Mouse (Mus musculus) c-Kit-negative CD71-positive TER-119-positive erythroid progenitor cells, embryonic 14.5 days (primary cell): ENCODE measurements around the gene Tbc1d7.
A peak's percentile ranks its signal among the peaks of the same experiment; 100 is the strongest.

Experiments used
- DNase-seq: peaks from one replicate; pipeline ENCODE4 v3.0.0-alpha.2; 2013; ENCODE audit warnings: low read depth, low spot score

Gene Tbc1d7

DNA sequence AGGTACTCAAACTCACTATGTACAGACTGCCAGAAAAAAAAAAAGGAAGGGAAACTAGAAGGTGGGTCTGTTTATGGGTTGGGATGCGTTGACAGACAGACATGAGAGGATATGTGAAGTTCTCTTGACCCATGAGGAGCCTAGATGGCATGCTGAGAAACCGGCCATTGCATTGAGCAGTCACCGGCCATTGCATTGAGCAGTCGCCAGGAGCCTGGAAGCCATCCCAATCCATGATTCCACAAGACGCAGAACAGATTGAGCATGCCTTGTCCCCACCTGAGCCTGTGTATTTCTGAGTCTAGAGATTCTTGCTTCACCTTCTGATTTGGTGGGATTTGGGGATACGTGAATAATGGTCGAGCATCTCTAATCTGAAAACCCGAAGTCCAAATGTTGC is 22.6 kb upstream of the Tbc1d7 start:
- DNase-seq: no peak

DNA sequence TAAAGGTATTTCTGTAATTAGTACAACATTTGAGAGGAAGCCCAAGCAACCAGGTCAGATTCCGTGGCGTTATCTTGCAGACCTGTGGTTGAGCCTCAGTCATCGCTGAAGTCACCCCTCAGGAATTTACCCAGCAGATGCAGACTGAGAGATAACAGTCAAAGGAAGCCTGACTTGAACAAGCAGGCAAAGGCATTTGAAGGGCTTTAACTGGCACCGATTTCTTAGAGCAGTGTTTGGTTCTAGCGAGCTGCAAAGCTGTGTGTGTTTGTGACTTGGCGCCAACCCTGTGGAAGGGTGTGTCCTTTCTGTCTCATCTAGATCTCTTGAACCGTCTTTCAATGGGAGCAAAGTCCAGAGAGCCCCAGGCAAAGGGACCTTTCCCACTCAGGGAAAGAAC is 22.0 kb upstream of the Tbc1d7 start:
- no peak for DNase-seq

GRCm38 (mm10) chr13:43191741-43192192 is 20.5 kb upstream of the Tbc1d7 start:
- no peak for DNase-seq

GRCm38 (mm10) chr13:43191290-43191689 is 20.0 kb upstream of the Tbc1d7 start:
- DNase-seq: no peak

GRCm38 (mm10) chr13:43187736-43188135 is 16.4 kb upstream of the Tbc1d7 start:
- DNase-seq: no peak

- no peak for DNase-seq
These were observed 12.2 kb upstream of the Tbc1d7 start for GRCm38 (mm10) chr13:43183248-43184055.

DNA sequence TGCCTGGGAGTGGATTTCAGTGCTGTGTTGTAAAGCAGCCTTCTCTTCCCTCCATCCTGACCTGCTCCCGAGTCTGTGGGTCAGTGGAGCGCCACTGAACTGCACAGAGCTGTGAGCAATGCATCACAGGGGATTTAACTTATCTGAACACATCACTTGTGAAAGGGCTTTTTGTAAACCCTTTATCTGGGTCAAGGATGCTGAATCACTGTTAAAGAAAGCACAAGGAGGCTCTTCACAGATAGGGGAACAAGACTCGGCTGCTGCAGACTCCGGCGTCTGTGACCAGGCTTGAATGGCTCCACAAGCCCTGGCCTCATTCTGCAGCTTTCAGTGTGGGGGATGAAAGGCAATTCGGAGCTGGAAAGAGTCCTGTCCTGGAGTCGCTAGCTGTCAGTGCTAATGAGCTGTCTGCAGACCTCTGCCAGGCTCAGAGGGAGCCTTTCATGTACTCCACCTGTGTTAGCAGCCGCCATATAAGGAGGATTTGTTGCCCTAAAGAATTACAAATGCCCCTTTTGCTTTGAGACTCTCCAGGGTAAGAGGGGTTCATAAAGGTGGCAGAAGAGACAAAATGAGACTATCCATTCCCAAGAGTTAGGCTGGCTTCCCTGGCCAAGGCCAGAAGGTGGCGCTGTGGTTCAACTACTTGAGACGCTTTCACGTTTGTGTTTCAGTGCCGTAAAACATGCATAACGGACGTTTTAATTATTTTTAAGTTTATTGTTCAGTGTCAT is 11.3 kb upstream of the Tbc1d7 start:
- DNase-seq: peak; percentile 53

DNA sequence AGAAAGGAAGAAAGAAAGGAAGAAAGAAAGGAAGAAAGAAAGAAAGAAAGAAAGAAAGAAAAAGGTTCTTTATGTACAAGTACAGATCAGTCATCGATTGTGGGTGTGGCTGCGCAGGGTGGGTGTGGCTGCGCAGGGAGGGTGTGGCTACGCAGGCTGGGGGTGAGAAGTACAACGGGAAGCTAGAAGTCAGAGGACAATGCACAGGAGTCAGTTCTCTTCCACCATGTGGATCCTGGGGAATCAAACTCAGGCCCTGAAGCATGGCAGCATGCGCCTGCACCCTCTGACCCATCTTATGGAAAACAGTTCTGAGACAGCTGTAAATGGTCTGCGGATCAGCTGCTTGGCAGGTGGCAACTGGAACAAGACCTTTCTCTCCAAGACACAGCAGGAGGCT is 9.8 kb upstream of the Tbc1d7 start:
- DNase-seq: peak; percentile 29

DNA sequence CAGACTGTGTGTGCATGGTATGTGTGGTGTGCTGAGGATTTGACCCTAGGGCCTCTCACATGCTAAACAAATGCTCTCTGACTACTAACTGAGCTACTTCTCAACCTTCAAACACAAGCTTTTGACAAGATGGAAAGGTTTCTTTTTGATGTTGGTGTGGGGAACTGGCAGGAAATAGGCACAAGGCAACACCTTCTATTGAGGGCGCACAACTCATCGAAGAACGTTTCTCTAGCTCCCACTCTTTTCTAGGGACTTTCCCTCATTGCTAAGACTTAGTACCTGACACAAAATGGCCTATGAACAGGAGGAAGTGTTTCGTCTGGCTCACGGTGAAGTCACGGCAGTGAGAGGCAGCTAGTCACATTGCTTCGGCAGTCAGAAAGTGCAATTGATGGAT is 6.0 kb upstream of the Tbc1d7 start:
- DNase-seq: no peak

DNA sequence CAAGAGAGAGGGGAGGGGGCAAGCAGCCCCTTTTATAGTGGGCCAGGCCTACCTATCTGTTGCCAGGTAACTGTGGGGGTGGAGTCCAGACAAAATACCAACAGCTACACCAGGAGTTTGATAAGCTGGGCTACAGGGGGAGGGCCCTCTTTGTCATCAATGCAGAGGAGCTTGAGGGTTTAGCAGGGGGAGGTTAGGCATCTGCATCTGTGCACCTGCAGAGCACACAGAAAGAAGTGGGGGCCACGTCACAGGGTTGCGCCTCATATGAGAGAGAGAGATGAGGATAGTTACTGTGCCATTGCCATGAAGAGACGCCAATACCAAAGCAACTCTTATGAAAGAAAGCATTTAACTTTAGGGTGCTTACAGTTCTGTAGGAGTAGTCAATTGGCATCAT is 5.4 kb upstream of the Tbc1d7 start:
- no peak for DNase-seq

- DNase-seq: no peak
These were observed 2.0 kb upstream of the Tbc1d7 start for GRCm38 (mm10) chr13:43173262-43173661.

DNA sequence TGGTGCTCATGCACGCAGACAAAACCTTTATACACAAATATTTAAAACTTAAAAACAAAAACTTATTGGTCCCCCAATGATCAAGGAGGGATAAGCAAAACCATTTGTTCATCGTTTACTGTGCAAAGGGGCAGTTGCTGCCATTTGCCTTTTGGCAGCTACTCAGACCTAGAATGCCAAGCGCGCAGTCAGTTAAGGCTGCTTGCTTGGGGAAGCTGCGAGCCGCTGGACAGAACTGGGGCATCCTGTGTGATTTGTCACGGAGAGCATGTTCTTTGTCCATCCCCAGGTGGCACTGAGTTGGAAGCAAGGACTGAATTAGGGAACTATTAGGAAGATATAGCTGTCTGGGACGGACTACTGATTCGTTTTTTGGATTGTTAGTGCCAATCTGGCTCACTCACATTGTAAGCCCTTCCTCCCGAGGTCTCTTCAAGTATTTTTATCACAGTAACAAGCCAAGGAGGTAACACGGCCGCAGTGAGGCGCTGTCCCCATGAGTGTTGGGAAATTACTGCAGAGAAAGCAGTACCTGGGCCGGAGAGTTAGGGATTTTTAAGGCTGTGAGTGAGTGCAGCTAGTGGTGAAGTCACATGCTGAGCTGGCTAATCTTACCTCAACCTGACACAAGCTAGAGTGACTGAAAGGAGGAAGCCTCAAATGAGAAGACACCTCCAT is 874 bp upstream of the Tbc1d7 start:
- DNase-seq: no peak

GRCm38 (mm10) chr13:43167721-43168120 is 3.6 kb downstream of the Tbc1d7 start:
- DNase-seq: no peak

DNA sequence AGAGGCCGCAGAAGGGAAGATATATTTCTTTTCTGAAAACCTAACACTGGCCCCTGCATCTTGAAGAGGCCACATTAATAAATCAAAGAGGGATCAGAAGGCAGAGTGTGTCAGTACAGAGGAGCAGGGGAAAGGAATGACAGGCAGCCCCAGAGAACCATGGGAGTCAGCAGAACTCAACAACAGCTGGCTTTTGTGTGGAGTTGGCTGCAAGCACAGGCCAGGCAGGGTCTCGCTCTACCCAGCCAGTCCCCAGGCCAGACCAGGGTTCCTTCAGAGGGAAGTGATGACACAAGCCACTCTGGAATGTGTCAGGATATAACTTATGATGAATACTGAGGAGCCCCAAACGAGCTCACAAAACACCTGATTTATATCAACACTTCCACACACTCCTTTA is 11.9 kb downstream of the Tbc1d7 start:
- DNase-seq: no peak

DNA sequence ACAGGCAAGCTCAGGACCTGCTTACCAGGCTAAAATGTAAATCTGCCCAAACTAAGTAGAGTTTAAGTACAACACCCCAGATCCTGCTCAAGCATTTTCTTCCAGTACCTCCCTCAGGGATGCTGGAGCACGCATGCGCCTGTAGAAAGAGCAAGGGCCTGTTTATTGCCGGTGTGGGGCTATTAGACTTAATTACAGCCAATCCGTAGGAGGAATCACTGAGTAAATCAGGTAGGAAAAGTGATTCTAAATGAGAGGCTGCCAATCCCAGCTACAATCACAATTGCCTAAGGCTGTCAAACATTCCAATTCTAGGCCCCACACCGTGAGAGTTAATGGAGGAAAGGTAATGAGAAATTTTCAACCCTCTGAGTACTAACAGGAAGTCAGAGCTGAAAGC is 13.0 kb downstream of the Tbc1d7 start:
- DNase-seq: no peak

- DNase-seq: no peak
These were observed 13.9 kb downstream of the Tbc1d7 start for GRCm38 (mm10) chr13:43157370-43157769.

DNA sequence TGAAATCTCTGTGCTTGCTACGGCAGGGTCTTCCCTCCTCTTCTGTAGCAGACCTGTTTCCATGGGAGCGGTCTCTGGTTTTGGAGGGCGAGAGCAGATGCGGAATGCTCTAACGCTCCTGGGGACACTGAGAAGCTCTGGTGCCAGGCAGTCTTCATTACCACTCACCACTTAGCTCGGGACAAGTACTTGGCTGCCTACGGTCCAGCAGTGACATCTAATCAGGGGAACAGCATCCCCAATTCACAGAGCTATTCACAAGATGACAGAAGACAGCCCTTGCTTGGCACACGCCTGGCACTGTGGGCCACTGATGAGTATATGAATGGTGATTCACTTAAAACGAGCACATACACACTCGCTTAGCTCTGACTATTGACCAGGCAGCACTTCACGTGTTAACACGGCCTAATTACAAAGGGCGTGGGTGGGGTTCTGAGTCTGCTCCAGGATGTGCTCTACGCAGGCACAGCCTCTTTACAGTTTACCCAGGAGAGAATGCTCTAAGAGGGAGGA is 19.2 kb downstream of the Tbc1d7 start:
- no peak for DNase-seq

DNA sequence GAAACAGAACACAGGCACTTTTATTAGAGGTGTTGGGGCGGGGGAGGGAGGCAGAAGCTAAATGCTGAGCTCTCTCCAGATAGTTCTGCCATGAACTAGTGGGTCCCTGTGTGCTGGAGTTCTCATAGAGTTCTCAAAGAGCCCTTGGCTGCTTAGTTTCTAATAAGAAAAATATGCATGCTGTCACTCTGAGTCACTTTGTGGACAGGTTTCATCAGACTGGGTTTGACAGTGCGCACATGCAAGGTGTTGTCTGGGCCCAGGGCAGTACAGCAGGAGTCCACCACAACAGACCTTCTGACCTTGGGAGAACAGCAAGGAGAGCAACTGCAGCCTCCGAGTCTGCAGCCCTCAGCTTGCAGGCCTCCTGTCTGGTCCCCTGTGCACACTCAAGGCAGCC is 21.6 kb downstream of the Tbc1d7 start:
- DNase-seq: no peak

- DNase-seq: no peak
These were observed 22.6 kb downstream of the Tbc1d7 start for GRCm38 (mm10) chr13:43148692-43149091.

DNA sequence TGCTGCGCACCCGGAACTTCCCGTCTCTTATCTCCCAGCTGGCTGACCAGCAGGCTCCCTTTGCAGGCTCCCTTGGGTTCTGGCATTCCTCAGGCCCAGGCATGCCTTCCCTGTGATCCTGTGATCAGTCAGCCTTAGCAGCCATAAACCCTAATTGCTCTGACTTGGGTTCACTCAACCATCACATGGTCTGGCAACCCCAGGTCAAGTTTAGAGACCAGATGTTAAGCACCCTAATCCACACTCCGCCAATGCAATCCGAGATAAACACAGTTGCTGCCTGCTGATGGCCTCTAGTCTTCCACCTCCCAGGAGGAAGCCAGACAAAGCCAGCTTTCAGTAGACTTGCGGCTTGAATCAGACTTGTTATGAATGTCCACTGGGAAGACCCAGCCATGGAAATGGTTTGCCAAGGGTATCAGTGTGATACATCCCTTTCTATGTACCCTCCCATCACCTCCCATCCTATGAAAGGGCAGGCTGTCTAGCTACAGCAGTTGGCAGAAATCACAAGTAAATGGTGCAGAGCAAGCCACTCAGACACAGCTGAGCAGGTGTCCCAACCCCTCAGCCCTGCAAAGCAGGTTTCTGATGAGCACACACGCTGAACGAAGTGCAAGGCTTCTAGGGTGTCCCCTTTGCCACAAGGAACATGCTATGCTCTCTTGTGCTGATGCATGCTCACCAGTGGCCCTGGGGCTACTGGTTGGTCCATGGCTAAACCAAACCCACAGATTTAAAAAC is 24.6 kb downstream of the Tbc1d7 start:
- DNase-seq: no peak

DNA sequence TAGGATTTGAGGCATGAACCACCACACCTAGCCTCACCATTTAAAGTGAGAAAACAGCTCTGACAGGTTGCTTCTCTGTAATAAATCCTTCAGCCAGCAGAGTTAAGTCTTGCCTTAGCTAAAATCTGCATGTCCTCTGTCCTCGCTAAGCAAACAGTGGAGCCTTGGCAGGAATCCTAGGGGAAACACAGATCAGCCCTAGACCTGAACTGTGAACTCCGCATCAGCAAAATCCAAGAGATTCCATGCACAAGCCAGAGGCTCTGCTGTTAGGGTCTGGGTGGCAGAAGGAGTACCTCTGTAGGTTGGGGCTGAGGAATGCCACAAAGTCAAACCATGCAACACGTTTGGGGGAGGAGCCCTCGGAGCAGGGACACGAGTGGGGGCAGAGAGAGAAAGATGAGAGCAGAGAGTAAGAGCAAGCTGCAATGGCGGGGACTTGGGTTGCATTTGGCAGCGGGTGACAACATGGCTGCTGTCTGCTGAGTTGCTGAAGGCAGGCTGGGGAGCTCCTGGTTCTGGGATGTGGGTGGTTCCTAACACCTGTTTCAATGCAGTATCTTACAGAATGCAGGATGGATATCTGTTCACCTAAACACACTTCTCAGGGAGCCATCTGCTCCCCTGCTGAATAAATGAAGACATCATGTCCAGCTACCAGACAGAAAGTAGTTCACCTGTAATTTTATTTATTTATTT is 26.4 kb downstream of the Tbc1d7 start:
- DNase-seq: no peak
